Mouse (Mus musculus) CH12.LX (cell line): ENCODE measurements around the gene Zfp688.

Experiments used
- CTCF ChIP-seq, 2 experiments: IDR thresholded peaks in 1 of 2; conservative IDR thresholded peaks in 1 of 2; 2 replicates each; pipeline ENCODE4 v1.5.1; 2011 to 2012; ENCODE audit warnings: low read depth in 2 of 2, low read length in 2 of 2, improper control_type of control experiment in 1 of 2, inconsistent platforms in 1 of 2, mild to moderate bottlenecking in 1 of 2, moderate library complexity in 1 of 2
- IRF4 ChIP-seq: IDR thresholded peaks from 2 replicates; pipeline ENCODE4 v1.6.1; 2014; ENCODE audit warnings: low read depth, mild to moderate bottlenecking, inconsistent platforms, low read length, improper control_type of control experiment
- MAZ ChIP-seq: IDR thresholded peaks from 2 replicates; pipeline ENCODE4 v1.6.1; 2012; ENCODE audit warnings: low read depth, mild to moderate bottlenecking, inconsistent platforms, low read length, improper control_type of control experiment, moderate library complexity
- NELFE ChIP-seq: IDR thresholded peaks from 2 replicates; pipeline ENCODE4 v1.6.1; 2011; ENCODE audit warnings: low read depth, low read length, improper control_type of control experiment
- POLR2A ChIP-seq: IDR thresholded peaks from 2 replicates; pipeline ENCODE4 v1.6.1; 2011; ENCODE audit warnings: low read depth, mild to moderate bottlenecking, improper control_type of control experiment, low read length
- POLR2AphosphoS2 ChIP-seq: IDR thresholded peaks from 2 replicates; pipeline ENCODE4 v1.6.1; 2011; ENCODE audit warnings: low read depth, low read length, improper control_type of control experiment
- TBP ChIP-seq: conservative IDR thresholded peaks from 2 replicates; pipeline ENCODE4 v1.6.1; 2011; ENCODE audit warnings: low read depth, low read length, improper control_type of control experiment
- ZNF384 ChIP-seq: IDR thresholded peaks from 2 replicates; pipeline ENCODE4 v1.6.1; 2012; ENCODE audit warnings: low read depth, low read length, improper control_type of control experiment, inconsistent platforms

GRCm38 (mm10) chr7:127393157-127393943, 28.5 kb downstream of the Zfp688 start, which contains the start of gene E430018J23Rik:
- TF ChIP-seq POLR2AphosphoS2 (no peak; the same call in 1 of the 2 replicates), POLR2A (peak; percentile 79), CTCF (conservative IDR thresholded peaks at IDR 0.05 in 1 of 2, IDR thresholded peaks at IDR 0.05 in 1 of 2; ENCODE audit: low read depth in 2 of 2, low read length in 2 of 2) (no peak), MAZ (peak; percentile 63; the same call in 1 of the 2 replicates), NELFE (peak; percentile 88), TBP (peak; percentile 76), ZNF384 (no peak), IRF4 (no peak)
